Mouse (Mus musculus) B cell, adult 2 months (primary cell): ENCODE data around the gene Lpp.

Source experiments
- DNase-seq, 2 experiments: peaks; one replicate each; pipeline ENCODE4 v3.0.0; 2022

The Lpp gene

GRCm38 (mm10) chr16:24441338-24441737 is 48.0 kb downstream of the Lpp start:
- DNase-seq = no peak

- no peak for DNase-seq
Measured at GRCm38 (mm10) chr16:24442500-24443122, 49.3 kb downstream of the Lpp start.

- no peak for DNase-seq
Measured at GRCm38 (mm10) chr16:24443123-24443515, 49.8 kb downstream of the Lpp start.

- no peak for DNase-seq
Measured at GRCm38 (mm10) chr16:24443555-24443954, 50.2 kb downstream of the Lpp start.

GRCm38 (mm10) chr16:24444818-24445217 is 51.5 kb downstream of the Lpp start:
- no peak for DNase-seq

GRCm38 (mm10) chr16:24445473-24445872 is 52.2 kb downstream of the Lpp start:
- no peak for DNase-seq

GRCm38 (mm10) chr16:24446449-24446848 is 53.1 kb downstream of the Lpp start:
- DNase-seq = peak; percentile 33 to 50

GRCm38 (mm10) chr16:24447666-24448492 is 54.6 kb downstream of the Lpp start:
- DNase-seq = no peak

GRCm38 (mm10) chr16:24448493-24448845 is 55.2 kb downstream of the Lpp start:
- DNase-seq = no peak

- DNase-seq = no peak
Measured at GRCm38 (mm10) chr16:24449806-24450205, 56.5 kb downstream of the Lpp start.

- no peak for DNase-seq
Measured at GRCm38 (mm10) chr16:24450256-24450655, 56.9 kb downstream of the Lpp start.

- no peak for DNase-seq
Measured at GRCm38 (mm10) chr16:24451123-24451522, 57.8 kb downstream of the Lpp start.

- DNase-seq = no peak
Measured at GRCm38 (mm10) chr16:24453536-24453935, 60.2 kb downstream of the Lpp start.

GRCm38 (mm10) chr16:24454493-24454892 is 61.2 kb downstream of the Lpp start:
- no peak for DNase-seq

- no peak for DNase-seq
Measured at GRCm38 (mm10) chr16:24455361-24455855, 62.1 kb downstream of the Lpp start.

GRCm38 (mm10) chr16:24463842-24464241 is 70.5 kb downstream of the Lpp start:
- DNase-seq = no peak

GRCm38 (mm10) chr16:24464436-24464835 is 71.1 kb downstream of the Lpp start:
- DNase-seq = no peak

- DNase-seq = no peak
Measured at GRCm38 (mm10) chr16:24465633-24466032, 72.3 kb downstream of the Lpp start.

GRCm38 (mm10) chr16:24467544-24468290 is 74.4 kb downstream of the Lpp start:
- peak; percentile 71 for DNase-seq

GRCm38 (mm10) chr16:24469313-24469712 is 76.0 kb downstream of the Lpp start:
- DNase-seq = no peak

GRCm38 (mm10) chr16:24470601-24471000 is 77.3 kb downstream of the Lpp start:
- DNase-seq = no peak

GRCm38 (mm10) chr16:24471029-24471428 is 77.7 kb downstream of the Lpp start:
- DNase-seq = no peak

GRCm38 (mm10) chr16:24471801-24472200 is 78.5 kb downstream of the Lpp start:
- DNase-seq = no peak

- DNase-seq = no peak
Measured at GRCm38 (mm10) chr16:24473966-24474365, 80.7 kb downstream of the Lpp start.
